Mouse (Mus musculus): Measurements from ENCODE around the gene Emilin2. TPM values are rescaled to one million over a fixed set of nuclear protein-coding genes. Genes with fewer than 3 reads are reported as not detected.

Emilin2 gene
- 1.5 and 2.4 TPM in 2 replicates for polyA plus RNA-seq (2015; fragmentation: Nextera tagmentation; extraction: Ambion mirVana)

DNA sequence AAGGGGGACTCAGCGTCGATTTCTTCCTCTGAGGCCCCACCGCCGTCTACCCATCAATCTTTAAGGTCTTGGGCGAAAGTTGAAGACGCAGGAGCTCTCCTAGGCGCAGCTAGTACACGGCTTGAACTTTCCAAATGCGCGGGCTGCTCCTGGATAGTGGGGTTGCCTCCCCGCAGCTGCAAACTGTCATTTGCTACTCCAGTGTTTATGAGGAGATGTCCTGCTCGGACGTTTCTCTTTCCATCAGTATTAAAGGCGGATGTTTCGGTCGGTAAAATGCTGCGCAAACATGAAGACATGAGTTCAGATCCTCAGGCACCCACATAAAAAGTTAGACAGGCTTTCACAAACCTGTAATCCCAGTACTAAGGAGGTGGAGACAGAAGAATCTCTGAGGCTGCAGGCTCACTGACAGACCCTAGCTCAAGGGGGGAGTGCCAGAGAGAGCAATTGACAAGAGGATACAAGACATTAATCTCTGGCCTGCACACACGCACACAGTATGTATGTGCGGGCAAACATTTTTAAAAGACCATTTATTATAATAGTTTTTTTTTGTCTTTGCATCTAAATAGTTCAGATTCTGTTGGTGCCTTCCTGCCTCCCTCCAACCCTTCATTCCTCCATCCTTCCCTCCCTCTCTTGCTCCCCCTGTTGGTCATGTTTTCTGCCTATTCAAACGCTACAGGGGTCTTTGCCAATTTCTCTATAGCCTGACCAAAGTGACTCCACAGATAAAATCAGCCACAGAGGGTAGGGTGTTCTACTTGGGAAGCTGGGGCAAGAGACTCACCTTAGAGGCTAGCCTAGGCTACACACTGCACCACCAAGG is at the start of gene Emilin2:
Emilin2 (minus strand) TSS at position 639 of the 832 bp plus-strand sequence.

Other genes starting within 250 kb of the Emilin2 start
- gene Lpin2, start 129.4 kb downstream of the Emilin2 start, polyA plus RNA-seq (2015; fragmentation: Nextera tagmentation; extraction: Ambion mirVana), result 38.9 and 41.0 TPM in 2 replicates
- gene Gm4707, start 147.9 kb upstream of the Emilin2 start, polyA plus RNA-seq (2015; fragmentation: Nextera tagmentation; extraction: Ambion mirVana), result 1.5 and 1.7 TPM in 2 replicates
- gene Smchd1, start 163.4 kb upstream of the Emilin2 start, polyA plus RNA-seq (2015; fragmentation: Nextera tagmentation; extraction: Ambion mirVana), result 35.1 and 35.8 TPM in 2 replicates
- gene Ndc80, start 214.9 kb upstream of the Emilin2 start, polyA plus RNA-seq (2015; fragmentation: Nextera tagmentation; extraction: Ambion mirVana), result 3.1 and 3.5 TPM in 2 replicates
- gene Spdya, start 240.1 kb upstream of the Emilin2 start, polyA plus RNA-seq (2015; fragmentation: Nextera tagmentation; extraction: Ambion mirVana), result 2.7 and 3.1 TPM in 2 replicates